Mouse (Mus musculus) adrenal gland, postnatal 25 days (tissue): ENCODE data around the gene Gjc2. TPM values are rescaled to one million over a fixed set of nuclear protein-coding genes. Genes with fewer than 3 reads are reported as not detected.
A peak's percentile ranks its signal among the peaks of the same experiment; 100 is the strongest.

Experiments
- DNase-seq: peaks from one replicate; pipeline ENCODE4 v3.0.0; 2021; ENCODE audit warnings: mixed read lengths
- total RNA-seq: library from RNA; stranded (reverse); gene quantifications from 2 replicates; pipeline ENCODE4 v1.2.3, GENCODE M21; 2021

Gene Gjc2
- total RNA-seq, 1 experiment from 2014 or later = 0.43 TPM

- no peak for DNase-seq
These were observed 23.5 kb downstream of the Gjc2 start for GRCm38 (mm10) chr11:59159558-59159957.

- no peak for DNase-seq
These were observed 23.9 kb downstream of the Gjc2 start for GRCm38 (mm10) chr11:59159099-59159498.

DNA sequence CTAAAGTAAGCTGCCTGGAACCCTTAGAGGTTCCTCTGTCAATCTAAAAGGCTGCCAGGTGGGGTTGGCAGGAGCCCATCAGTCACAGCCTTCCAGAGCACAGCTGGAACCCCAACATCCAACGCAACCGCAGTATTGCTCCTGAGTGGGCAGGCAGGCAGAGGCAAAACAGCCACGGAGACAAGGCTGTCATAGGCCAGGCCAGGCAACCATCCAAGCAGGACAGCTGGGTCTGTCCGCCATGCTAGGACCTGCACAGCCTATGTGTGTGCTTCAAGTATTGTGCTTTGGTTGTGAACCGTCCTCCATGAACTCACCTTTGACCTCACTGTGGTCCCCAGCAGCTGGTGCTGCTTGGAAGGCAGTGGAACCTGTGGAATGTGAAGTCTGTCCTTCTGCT is 27.1 kb downstream of the Gjc2 start:
- no peak for DNase-seq

DNA sequence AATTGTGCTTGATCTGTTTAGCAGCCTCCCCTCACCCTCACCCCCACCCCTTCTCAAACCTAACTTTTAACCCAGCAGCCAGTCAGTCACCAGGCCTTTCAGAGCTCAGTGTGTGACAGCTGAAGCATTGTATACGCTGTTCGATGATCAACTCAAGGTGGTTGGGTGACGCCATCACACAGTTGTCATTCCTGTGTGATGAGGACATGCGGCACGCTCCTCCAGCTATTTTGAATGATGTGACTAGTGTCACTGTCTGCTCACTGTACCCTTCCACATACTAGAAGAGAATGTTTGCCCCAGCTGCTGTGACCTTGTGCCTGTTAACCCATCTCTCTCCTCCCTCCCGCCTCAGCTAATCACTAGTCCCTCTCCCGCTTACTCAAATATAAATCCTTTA is 28.8 kb downstream of the Gjc2 start:
- DNase-seq = peak; percentile 26

DNA sequence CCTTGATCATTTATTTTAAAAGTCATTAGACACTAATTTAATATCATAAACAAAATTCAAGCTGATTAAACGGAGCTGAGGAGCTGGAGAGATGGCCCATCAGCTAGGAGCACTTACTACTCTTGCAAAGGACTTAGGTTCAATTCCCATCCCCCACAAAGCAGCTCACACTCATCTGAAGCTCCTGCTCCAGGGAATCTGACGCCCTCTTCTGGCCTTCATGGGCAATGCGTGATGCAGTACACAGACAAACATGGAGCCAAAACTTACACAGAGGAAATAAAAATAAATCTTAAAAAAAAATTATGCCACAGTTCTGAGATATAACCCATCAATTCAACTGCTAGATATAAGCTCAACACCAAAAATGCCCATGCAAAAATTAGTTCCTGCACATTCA is 31.3 kb downstream of the Gjc2 start:
- no peak for DNase-seq

DNA sequence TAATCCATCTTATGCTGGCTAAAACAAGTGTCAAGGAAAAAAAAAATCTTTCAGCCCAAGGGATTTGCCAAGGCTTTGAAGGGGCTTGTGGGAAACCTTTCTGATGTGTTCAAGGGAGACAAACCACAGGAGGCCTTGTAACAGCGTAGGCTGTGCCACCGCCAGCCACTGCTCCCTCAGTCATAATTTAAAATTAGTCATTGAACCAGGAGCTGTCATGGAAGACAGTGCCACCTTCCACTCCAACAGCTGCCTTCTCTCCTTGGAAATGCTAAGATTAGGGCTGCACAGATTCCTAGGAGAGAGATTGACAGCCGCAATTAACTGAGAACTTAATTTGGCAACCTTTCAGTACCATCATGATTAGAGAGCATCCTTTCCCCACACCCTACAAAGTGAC is 33.7 kb downstream of the Gjc2 start:
- DNase-seq = no peak

DNA sequence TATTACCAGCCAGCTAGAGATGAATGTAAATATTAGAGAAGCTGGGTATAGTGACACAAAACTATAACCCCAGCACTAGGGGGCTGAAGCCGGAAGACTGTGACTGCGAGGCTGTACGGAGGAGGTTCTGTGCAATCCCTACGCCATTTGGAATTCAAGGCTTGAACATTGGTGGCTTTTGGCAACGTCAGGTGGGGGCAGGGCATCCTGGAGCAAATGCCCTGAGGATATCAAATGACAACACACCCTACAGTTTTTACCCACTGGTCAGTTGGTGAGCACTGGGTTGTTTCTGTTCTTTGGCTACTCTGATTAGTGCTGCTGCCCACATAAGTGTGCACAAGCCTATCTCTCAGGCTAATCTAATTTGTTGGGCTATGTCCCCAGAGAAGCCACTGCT is 40.1 kb downstream of the Gjc2 start:
- DNase-seq = no peak

- DNase-seq = no peak
These were observed 41.1 kb downstream of the Gjc2 start for GRCm38 (mm10) chr11:59141772-59142370.

- DNase-seq = no peak
These were observed 44.2 kb downstream of the Gjc2 start for GRCm38 (mm10) chr11:59138537-59139486.

GRCm38 (mm10) chr11:59136994-59137706 is 45.9 kb downstream of the Gjc2 start:
- no peak for DNase-seq

GRCm38 (mm10) chr11:59135904-59136452 is 47.0 kb downstream of the Gjc2 start, which contains the start of gene Obscn:
Obscn (minus strand) TSS chr11:59136402.
- no peak for DNase-seq

DNA sequence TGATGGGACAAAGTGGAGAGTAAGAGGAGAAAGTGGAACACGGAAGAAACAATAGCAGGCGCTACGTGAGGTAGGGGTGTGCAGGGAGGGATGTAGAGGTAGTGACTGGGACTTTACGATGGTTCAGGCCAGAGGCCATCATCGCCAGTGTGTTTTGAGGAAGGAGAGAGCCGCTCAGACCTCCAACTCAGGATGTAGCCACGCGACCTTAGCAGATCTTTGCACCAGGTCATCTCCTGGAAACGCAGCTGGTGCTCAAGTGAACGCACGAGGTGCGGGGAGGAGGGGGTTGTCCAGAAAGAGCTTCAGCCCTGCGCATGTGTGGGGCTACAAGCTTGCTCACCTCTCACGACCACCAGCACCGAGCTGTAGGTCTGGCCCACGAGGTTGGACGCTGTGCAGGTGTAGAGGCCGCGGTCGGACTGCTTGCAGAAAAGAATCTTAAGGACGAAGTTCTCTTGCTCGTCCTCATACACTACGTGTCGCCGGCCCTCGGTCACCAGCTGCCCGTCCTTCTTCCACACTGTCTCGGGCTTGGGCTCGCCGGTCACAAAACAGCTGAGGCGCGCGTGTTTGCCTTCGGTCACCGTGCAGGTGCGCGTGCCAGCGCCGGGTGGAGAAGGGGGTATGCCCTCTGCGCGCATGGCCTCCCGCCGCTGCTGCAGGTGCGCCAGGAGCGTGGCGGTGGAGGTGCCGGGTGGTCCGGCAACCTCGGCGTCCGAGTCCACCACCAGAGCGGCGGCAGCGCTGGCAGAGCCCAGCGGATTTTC is 47.8 kb downstream of the Gjc2 start:
- DNase-seq = no peak

GRCm38 (mm10) chr11:59134373-59134997 is 48.5 kb downstream of the Gjc2 start:
- no peak for DNase-seq

GRCm38 (mm10) chr11:59132065-59132464 is 50.9 kb downstream of the Gjc2 start:
- DNase-seq = no peak

DNA sequence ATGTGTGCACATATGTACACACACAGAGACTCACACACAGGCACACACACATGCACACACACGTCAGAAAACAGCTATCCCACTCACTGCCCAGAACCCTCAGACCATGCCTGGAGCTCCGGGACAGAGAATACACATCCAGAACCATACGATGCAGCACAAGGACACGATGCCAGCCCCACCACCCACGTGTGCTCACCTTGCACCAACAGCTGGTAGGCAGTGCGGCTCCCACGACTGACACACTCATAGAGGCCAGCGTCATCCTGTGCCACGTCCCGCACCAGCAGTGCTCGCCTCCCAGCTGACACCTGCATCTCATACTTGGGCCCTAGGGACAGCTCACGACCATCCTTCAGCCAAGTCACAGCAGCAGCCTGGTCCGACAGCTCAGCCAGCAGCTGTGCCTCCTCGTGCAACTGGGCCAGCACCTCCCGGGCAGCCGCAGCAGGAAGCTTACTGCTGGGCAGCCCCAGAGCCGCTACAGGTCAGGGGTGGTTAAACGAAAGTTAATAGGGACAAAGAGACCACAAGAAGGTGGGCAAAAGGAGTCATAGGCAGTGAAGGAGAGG is 51.6 kb downstream of the Gjc2 start:
- DNase-seq = no peak

DNA sequence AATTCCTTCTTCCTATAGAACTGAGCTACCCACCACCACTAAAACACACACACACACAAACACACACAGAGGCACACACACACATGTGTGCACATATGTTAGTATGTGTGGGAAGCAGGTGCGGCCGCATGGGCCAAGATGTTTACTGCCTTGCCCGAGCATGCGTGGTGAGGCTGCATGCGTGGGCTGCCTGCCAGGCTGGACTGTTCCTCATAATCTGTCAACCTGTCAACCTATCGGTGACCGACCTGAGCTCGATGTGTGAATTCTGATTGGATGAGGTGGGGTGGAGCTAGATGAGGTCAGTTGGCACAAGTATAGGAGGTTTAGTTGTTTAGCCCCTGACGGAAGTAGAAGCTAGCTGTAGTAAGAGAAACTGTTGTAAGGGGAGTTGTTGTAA is 52.2 kb downstream of the Gjc2 start:
- DNase-seq = no peak

Other genes starting within 250 kb of the Gjc2 start
- gene Rnf187, start 244.3 kb downstream of the Gjc2 start, total RNA-seq = 154 and 161 TPM in 2 replicates
- gene Hist3h2ba, start 234.3 kb downstream of the Gjc2 start, total RNA-seq = 8.5 and 9.6 TPM in 2 replicates
- 21.2 and 25.6 TPM in 2 replicates for gene Hist3h2a, start 228.5 kb downstream of the Gjc2 start, total RNA-seq
- 0.21 TPM in 1 of 2 replicates, not detected in the other for gene Trim17, start 228.5 kb downstream of the Gjc2 start, total RNA-seq
- gene Trim11, start 205.1 kb downstream of the Gjc2 start, total RNA-seq = 30.0 and 30.1 TPM in 2 replicates
- gene Obscn, start 46.8 kb downstream of the Gjc2 start, total RNA-seq = 0.95 and 1.0 TPM in 2 replicates
- 17.9 and 18.1 TPM in 2 replicates for gene Iba57, start 19.5 kb downstream of the Gjc2 start, total RNA-seq
- gene Guk1, start 9.0 kb upstream of the Gjc2 start, total RNA-seq = 49.2 and 54.6 TPM in 2 replicates
- 42.3 and 52.6 TPM in 2 replicates for gene Mrpl55, start 19.3 kb upstream of the Gjc2 start, total RNA-seq
- gene 2310033P09Rik, start 25.1 kb upstream of the Gjc2 start, total RNA-seq = 32.4 and 36.6 TPM in 2 replicates
- gene Arf1, start 45.1 kb upstream of the Gjc2 start, total RNA-seq = 405 and 412 TPM in 2 replicates
- gene Wnt3a, start 107.5 kb upstream of the Gjc2 start, total RNA-seq = not detected in 2 replicates
- 1.00 and 1.1 TPM in 2 replicates for gene Wnt9a, start 123.7 kb upstream of the Gjc2 start, total RNA-seq
- gene Prss38, start 192.4 kb upstream of the Gjc2 start, total RNA-seq = not detected in 2 replicates